Mouse (Mus musculus) heart, adult 2 months (tissue): ENCODE results near the gene Baz2b. TPM values are rescaled to one million over a fixed set of nuclear protein-coding genes. Genes with fewer than 3 reads are reported as not detected.

Experiments used
- DNase-seq, 2 experiments: peaks; one replicate each; pipeline ENCODE4 v3.0.0; 2021
- H3K27ac ChIP-seq: fragments of 200-600 bp; 2 replicates; pipeline ENCODE4 v1.8.1; 2022
- H3K27me3 ChIP-seq: fragments of 200-500 bp; 2 replicates; pipeline ENCODE4 v1.6.1; 2012; ENCODE audit warnings: mild to moderate bottlenecking, low read length, inconsistent platforms, mixed read lengths; ENCODE audit not compliant: control insufficient read depth, insufficient read depth
- H3K36me3 ChIP-seq: fragments of 200-500 bp; 2 replicates; pipeline ENCODE4 v1.6.1; 2012; ENCODE audit warnings: low read length, inconsistent platforms; ENCODE audit not compliant: control insufficient read depth, insufficient read depth
- H3K4me1 ChIP-seq: fragments of 200-500 bp; 2 replicates; pipeline ENCODE4 v1.6.1; 2011; ENCODE audit warnings: low read length; ENCODE audit not compliant: control insufficient read depth, insufficient read depth
- H3K4me3 ChIP-seq: fragments of 200-600 bp; 2 replicates; pipeline ENCODE4 v1.8.1; 2022
- H3K79me2 ChIP-seq: fragments of 200-500 bp; replicated peaks from 2 replicates; pipeline ENCODE4 v1.6.1; 2012; ENCODE audit warnings: mild to moderate bottlenecking, inconsistent platforms, low read length, moderate library complexity, mixed read lengths; ENCODE audit not compliant: control insufficient read depth, insufficient read depth
- H3K9ac ChIP-seq: fragments of 200-500 bp; 2 replicates; pipeline ENCODE4 v1.6.1; 2012; ENCODE audit warnings: low read depth, mild to moderate bottlenecking, control low read depth, inconsistent platforms, low read length, mixed read lengths
- CTCF ChIP-seq: fragments of 200-600 bp; IDR thresholded peaks from 2 replicates; pipeline ENCODE4 v1.8.1; 2022; ENCODE audit warnings: antibody characterized with exemption, mild to moderate bottlenecking, moderate library complexity
- EP300 ChIP-seq: fragments of 200-500 bp; IDR thresholded peaks from 2 replicates; pipeline ENCODE4 v1.6.1; 2011; ENCODE audit warnings: low read depth, low read length, control low read depth; ENCODE audit not compliant: insufficient read depth
- POLR2A ChIP-seq: fragments of 200-500 bp; IDR thresholded peaks from 2 replicates; pipeline ENCODE4 v1.6.1; 2011; ENCODE audit warnings: mild to moderate bottlenecking, low read depth, low read length, control low read depth; ENCODE audit not compliant: insufficient read depth
- WGBS: fragments of 180-500 bp; shearing (Covaris S2); methylation state at CpG from one replicate; pipeline ENCODE4 v1.1.7; 2018; 5-methylcytosine and 5-hydroxymethylcytosine counted together
- intact Hi-C: fragments of 180-260 bp; cut with DNase I; formaldehyde crosslinking; loops from one replicate; pipeline ENCODE4 v1.15.1; 2025
- polyA plus RNA-seq: library from polyadenylated mRNA; depleted of rRNA; stranded (reverse); fragments of >200 nt; gene quantifications from 2 replicates; pipeline ENCODE4 v1.2.3, GENCODE M21; 2012
- total RNA-seq, 2 experiments: library from RNA; stranded (reverse); gene quantifications; 2 replicates each; pipeline ENCODE4 v1.2.3; 2021

The Baz2b gene
- total and polyA plus RNA-seq, 3 experiments, result 12.8 to 39.5 (median 39.5) TPM

DNA sequence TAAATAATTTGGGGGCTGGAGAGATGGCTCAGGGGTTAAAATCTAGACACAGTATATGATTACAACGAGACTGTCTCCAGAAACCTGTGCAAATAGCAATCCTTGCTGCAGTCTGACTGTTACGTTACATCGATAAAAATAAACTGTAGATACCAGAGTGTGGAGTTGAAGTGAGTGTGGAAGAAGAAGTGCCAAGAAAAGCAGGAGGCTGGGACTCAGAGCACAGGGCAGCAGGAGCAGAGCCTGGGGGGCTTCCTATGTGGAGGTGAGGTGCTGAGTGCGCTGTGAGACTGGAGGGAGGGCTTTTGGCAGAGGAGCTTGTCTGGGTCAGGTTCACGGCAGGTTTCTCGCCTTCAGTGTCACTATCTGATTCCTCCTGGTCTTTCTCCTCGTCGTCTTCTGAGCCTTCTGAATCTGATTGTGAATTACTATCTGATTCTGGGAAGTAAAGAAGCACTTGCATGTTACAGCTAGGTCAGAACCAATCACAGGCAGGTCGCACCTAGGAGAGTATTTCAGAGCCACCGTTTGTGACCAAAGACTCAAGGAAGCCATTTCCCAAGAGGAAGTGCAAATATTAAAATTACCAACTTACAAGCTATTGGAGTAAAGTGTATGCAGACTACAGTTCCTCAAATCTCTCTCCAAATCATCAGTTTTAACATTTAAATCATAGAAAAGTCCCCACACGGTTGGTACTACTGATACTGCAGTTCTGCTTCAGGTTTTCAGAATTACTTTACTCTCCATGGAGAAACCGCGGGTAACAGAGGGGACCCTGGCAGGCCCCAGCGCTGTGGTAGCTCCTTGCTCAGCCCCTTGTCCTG, 249.8 kb downstream of the Baz2b start:
- no peaks in the 10 kb centered on the region for H3K4me1 ChIP-seq
- H3K27me3 ChIP-seq, result no peaks in the 10 kb centered on the region
- intact Hi-C loops, result loop anchor here (5.0 kb wide), 1 partner anchor 247 kb away; the partner anchor contains the start of genes Baz2b and March7
- H3K79me2 ChIP-seq, result no peaks in the 10 kb centered on the region
- 57% methylated on average over 14 of the region's 14 CpGs for whole genome bisulfite sequencing
- peak overlapping the region; percentile 41 for H3K9ac ChIP-seq
- peak overlapping the region; percentile 51 for H3K27ac ChIP-seq
- H3K36me3 ChIP-seq, result peaks cover 8% of the 10 kb centered on the region
- no peak for DNase-seq
- no peak for TF ChIP-seq EP300
- TF ChIP-seq POLR2A, result peak; percentile 21; the same call in 1 of the 2 replicates
- no peak for TF ChIP-seq CTCF
- no peak overlapping the region; the same call in 1 of the 2 replicates for H3K4me3 ChIP-seq

DNA sequence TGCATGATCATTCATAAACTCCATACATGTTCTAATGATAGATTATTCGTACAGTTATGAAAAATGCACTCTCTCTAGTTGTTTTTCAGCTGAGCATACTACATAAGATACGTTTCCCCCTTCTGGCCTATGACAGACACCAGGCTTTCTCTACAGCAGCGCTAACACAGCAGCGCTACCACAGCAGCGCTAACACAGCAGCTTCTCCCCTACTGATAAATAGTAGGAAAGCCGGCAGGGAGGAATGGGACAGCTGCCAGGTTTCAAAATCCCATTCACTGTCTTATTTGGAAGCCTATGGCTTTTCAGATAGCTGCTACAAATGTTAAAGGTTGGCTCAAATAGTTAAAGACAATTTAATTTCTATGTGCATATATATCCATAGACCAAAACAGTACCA, 251.1 kb downstream of the Baz2b start:
- H3K4me3 ChIP-seq, result no peak overlapping the region
- no peaks in the 10 kb centered on the region for H3K79me2 ChIP-seq
- H3K36me3 ChIP-seq, result peaks cover 11% of the 10 kb centered on the region
- no peak overlapping the region for H3K9ac ChIP-seq
- no peak overlapping the region for H3K27ac ChIP-seq
- peaks cover 3% of the 10 kb centered on the region; the same call in 1 of the 2 replicates for H3K4me1 ChIP-seq
- intact Hi-C loops, result no loop called here
- 27% methylated on average over 6 of the region's 6 CpGs for WGBS
- no peaks in the 10 kb centered on the region for H3K27me3 ChIP-seq
- TF ChIP-seq CTCF (no peak), POLR2A (no peak), EP300 (no peak)
- DNase-seq, result no peak

DNA sequence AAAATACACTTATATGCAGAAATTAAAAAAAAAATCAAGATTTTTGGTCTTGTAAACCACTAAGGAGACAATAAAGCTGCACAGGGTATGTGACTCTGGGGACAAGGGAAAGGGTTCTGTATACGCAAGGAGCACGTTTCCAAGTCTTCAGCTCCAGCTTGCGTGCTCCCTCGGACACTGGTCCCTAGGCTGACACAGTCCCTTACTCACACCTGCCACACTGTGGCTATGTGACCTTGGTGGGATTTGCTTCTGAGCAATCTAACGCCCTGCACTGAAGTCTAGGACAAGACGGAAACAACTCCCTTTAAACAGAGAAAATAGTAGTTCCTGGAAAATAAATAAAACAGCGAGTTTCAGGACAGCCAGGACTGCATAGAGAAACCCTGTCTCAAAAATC, 253.7 kb downstream of the Baz2b start:
- Histone ChIP-seq H3K9ac (no peak overlapping the region), H3K79me2 (no peaks in the 10 kb centered on the region), H3K27ac (no peak overlapping the region), H3K36me3 (peaks cover 13% of the 10 kb centered on the region), H3K4me1 (peaks cover 3% of the 10 kb centered on the region; the same call in 1 of the 2 replicates), H3K4me3 (no peak overlapping the region), H3K27me3 (no peaks in the 10 kb centered on the region)
- DNase-seq, result no peak
- intact Hi-C loops, result no loop called here
- no peak for TF ChIP-seq CTCF
- no peak for TF ChIP-seq POLR2A
- TF ChIP-seq EP300, result no peak
- WGBS, result 92% methylated on average over 7 of the region's 7 CpGs

DNA sequence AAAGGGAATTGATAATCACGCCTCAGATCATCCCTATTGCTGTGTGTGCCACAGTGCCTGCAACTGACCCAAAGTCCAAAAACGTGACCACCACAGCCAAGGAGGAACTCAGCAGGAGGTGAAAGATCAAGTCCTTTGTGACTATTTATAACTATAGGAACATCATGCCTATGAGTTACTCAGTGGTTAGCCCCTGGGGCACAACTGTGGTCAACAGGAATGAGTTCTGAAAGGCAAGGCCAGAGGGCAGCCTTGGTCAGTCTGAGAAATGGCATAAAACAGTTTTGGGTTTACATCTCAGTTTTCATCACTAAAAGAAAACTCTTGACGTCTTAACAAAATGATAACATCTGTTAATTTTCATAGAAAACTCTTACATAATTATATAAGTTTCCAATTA, 254.8 kb downstream of the Baz2b start:
- 47% methylated on average over 3 of the region's 3 CpGs for WGBS
- DNase-seq, result no peak
- Histone ChIP-seq H3K36me3 (peaks cover 9% of the 10 kb centered on the region), H3K27ac (no peak overlapping the region), H3K4me3 (no peak overlapping the region), H3K27me3 (no peaks in the 10 kb centered on the region), H3K4me1 (peaks cover 3% of the 10 kb centered on the region; the same call in 1 of the 2 replicates), H3K79me2 (no peaks in the 10 kb centered on the region), H3K9ac (no peak overlapping the region)
- intact Hi-C loops, result no loop called here
- no peak for TF ChIP-seq EP300
- peak; percentile 31 for TF ChIP-seq CTCF
- no peak for TF ChIP-seq POLR2A

DNA sequence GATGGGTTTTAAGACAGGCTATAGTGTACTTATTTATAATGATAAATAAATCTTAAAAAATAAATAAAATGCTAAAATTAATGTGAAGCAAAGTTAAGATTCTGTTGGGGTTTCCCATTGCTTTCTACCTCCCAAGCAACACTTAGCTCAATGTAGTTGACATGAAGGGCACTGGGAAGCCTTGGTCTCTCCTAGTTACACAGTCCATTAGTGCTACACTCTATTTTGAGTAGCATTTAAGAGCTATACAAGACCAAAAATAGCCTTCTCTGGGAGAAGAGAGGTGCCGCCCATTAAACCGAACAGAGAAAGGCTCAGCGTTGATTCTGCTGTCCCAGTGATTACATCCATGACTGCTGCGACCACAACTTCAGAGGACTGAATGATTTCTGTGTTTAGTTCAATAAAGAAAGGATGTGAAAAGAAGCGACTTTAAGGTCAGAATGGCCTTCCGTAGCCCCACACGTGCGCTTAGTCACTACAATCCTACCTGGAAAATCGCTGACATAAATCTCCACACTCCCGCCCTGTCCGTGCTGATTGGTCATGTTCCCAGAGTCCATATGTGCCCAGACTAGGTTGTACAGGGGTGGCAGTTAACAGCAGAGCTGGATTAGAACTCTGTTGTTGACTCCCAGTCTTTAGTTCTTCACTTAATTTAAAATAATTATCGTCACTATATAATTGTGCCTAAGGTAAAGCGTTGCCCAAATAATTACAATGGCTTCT, 257.2 kb downstream of the Baz2b start:
- Histone ChIP-seq H3K79me2 (no peaks in the 10 kb centered on the region), H3K27me3 (no peaks in the 10 kb centered on the region), H3K36me3 (peaks cover 7% of the 10 kb centered on the region), H3K27ac (peak overlapping the region; percentile 60), H3K4me3 (no peak overlapping the region), H3K9ac (peak overlapping the region; percentile 5), H3K4me1 (peaks cover 3% of the 10 kb centered on the region; the same call in 1 of the 2 replicates)
- intact Hi-C loops, result no loop called here
- 70% methylated on average over 13 of the region's 13 CpGs for WGBS
- no peak for DNase-seq
- TF ChIP-seq CTCF (no peak), POLR2A (no peak), EP300 (no peak)
